Mouse (Mus musculus): ENCODE measurements around the gene Nup153.

The Nup153 gene

GRCm38 (mm10) chr13:46669620-46670271 is 58.0 kb downstream of the Nup153 start:
- no peak for DNase-seq (ENCODE audit: low spot score)

GRCm38 (mm10) chr13:46669048-46669619 is 58.6 kb downstream of the Nup153 start, which contains the start of gene Fam8a1:
Fam8a1 (plus strand) TSS chr13:46669522.
- peak; percentile 76 for DNase-seq (ENCODE audit: low spot score)

- DNase-seq (ENCODE audit: low spot score) = no peak
Measured at GRCm38 (mm10) chr13:46663461-46663964, 64.2 kb downstream of the Nup153 start.

GRCm38 (mm10) chr13:46659211-46659610 is 68.5 kb downstream of the Nup153 start:
- no peak for DNase-seq (ENCODE audit: low spot score)

GRCm38 (mm10) chr13:46654566-46654965 is 73.2 kb downstream of the Nup153 start:
- DNase-seq (ENCODE audit: low spot score) = no peak

- no peak for DNase-seq (ENCODE audit: low spot score)
Measured at GRCm38 (mm10) chr13:46653671-46654070, 74.1 kb downstream of the Nup153 start.

GRCm38 (mm10) chr13:46652671-46653070 is 75.1 kb downstream of the Nup153 start:
- DNase-seq (ENCODE audit: low spot score) = no peak

- DNase-seq (ENCODE audit: low spot score) = no peak
Measured at GRCm38 (mm10) chr13:46651853-46652252, 75.9 kb downstream of the Nup153 start.

- no peak for DNase-seq (ENCODE audit: low spot score)
Measured at GRCm38 (mm10) chr13:46645476-46645875, 82.3 kb downstream of the Nup153 start.

- DNase-seq (ENCODE audit: low spot score) = no peak
Measured at GRCm38 (mm10) chr13:46644175-46644574, 83.6 kb downstream of the Nup153 start.

GRCm38 (mm10) chr13:46642318-46642717 is 85.4 kb downstream of the Nup153 start:
- no peak for DNase-seq (ENCODE audit: low spot score)

GRCm38 (mm10) chr13:46640608-46641468 is 86.9 kb downstream of the Nup153 start:
- no peak for DNase-seq (ENCODE audit: low spot score)

GRCm38 (mm10) chr13:46634133-46634488 is 93.6 kb downstream of the Nup153 start:
- no peak for DNase-seq (ENCODE audit: low spot score)

- DNase-seq (ENCODE audit: low spot score) = peak; percentile 4
Measured at GRCm38 (mm10) chr13:46633320-46634132, 94.2 kb downstream of the Nup153 start.

GRCm38 (mm10) chr13:46632796-46633195 is 94.9 kb downstream of the Nup153 start:
- no peak for DNase-seq (ENCODE audit: low spot score)

Data from ovary, adult 18-20 months (tissue).